Mouse (Mus musculus) hindbrain, embryonic 13.5 days (tissue): ENCODE measurements around the gene Sik1. TPM values are rescaled to one million over a fixed set of nuclear protein-coding genes. Genes with fewer than 3 reads are reported as not detected.

Experiments used
- ATAC-seq: fragments of 200-750 bp; cut with Nextera tagmentation; 2 replicates; pipeline ENCODE4 v1.8.0; 2017; ENCODE audit warnings: moderate TSS enrichment; ENCODE audit not compliant: low FRiP score
- H3K27ac ChIP-seq: fragments of 300-500 bp; sonication (generic); 2 replicates; pipeline ENCODE4 v1.5.1; 2015; ENCODE audit warnings: inconsistent platforms, mild to moderate bottlenecking, moderate library complexity
- H3K27me3 ChIP-seq: fragments of 300-500 bp; sonication (generic); 2 replicates; pipeline ENCODE4 v1.6.1; 2015; ENCODE audit warnings: mild to moderate bottlenecking, inconsistent platforms
- H3K36me3 ChIP-seq: fragments of 300-500 bp; sonication (generic); 2 replicates; pipeline ENCODE4 v1.6.1; 2015; ENCODE audit warnings: mild to moderate bottlenecking, inconsistent platforms
- H3K4me1 ChIP-seq: fragments of 300-500 bp; sonication (generic); replicated peaks from 2 replicates; pipeline ENCODE4 v1.6.1; 2015; ENCODE audit warnings: inconsistent platforms
- H3K4me2 ChIP-seq: fragments of 300-500 bp; sonication (generic); 2 replicates; pipeline ENCODE4 v1.6.1; 2015; ENCODE audit warnings: inconsistent platforms, mild to moderate bottlenecking, moderate library complexity
- H3K4me3 ChIP-seq: fragments of 300-500 bp; sonication (generic); 2 replicates; pipeline ENCODE4 v1.5.1; 2015; ENCODE audit warnings: mild to moderate bottlenecking, inconsistent platforms
- H3K9ac ChIP-seq: fragments of 300-500 bp; sonication (generic); 2 replicates; pipeline ENCODE4 v1.6.1; 2015; ENCODE audit warnings: mild to moderate bottlenecking, inconsistent platforms
- H3K9me3 ChIP-seq: fragments of 300-500 bp; sonication (generic); 2 replicates; pipeline ENCODE4 v1.6.1; 2016; ENCODE audit warnings: inconsistent platforms
- WGBS: fragments of 180-500 bp; shearing (Covaris S2); methylation state at CpG from one replicate; pipeline ENCODE4 v1.1.7; 2015; 5-methylcytosine and 5-hydroxymethylcytosine counted together
- polyA plus RNA-seq: library from polyadenylated mRNA; unstranded; fragments of >200 nt; fragmentation: Nextera tagmentation; extraction: Ambion mirVana; gene quantifications from 2 replicates; pipeline ENCODE4 v1.2.1, GENCODE M21; 2015

Sik1 gene
- polyA plus RNA-seq, 1 experiment from 2014 or later = 23.4 TPM

DNA sequence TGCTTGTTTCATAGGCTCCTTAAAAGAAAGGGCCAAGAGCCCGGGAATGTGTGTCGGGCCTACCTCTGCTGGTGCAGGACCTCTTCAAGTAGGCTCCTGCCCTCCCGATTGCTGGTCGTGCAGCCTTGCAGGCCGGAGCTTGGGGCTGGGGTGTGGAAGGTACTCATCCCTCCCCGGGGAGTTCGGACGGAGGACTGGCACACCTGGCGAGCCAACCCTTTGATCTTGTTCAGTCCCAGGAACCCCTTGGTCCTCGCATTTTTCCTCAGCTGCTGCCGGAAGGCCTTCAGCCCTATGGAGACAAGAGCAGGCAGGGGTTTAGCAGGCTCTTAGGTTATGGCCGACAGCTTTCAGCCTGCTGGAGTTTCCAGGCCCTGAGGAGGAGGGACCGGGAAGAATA lies 8.6 kb downstream of the Sik1 start:
- peaks cover 77% of the 10 kb centered on the region for H3K36me3 ChIP-seq
- H3K9ac ChIP-seq = no peak overlapping the region
- 92% methylated on average over 13 of the region's 13 CpGs for WGBS
- peaks cover 6% of the 10 kb centered on the region for H3K4me1 ChIP-seq
- no peak for ATAC-seq
- no peak overlapping the region for H3K4me3 ChIP-seq
- no peak overlapping the region for H3K27ac ChIP-seq
- no peaks in the 10 kb centered on the region for H3K27me3 ChIP-seq
- no peak overlapping the region for H3K4me2 ChIP-seq
- no peaks in the 10 kb centered on the region for H3K9me3 ChIP-seq

DNA sequence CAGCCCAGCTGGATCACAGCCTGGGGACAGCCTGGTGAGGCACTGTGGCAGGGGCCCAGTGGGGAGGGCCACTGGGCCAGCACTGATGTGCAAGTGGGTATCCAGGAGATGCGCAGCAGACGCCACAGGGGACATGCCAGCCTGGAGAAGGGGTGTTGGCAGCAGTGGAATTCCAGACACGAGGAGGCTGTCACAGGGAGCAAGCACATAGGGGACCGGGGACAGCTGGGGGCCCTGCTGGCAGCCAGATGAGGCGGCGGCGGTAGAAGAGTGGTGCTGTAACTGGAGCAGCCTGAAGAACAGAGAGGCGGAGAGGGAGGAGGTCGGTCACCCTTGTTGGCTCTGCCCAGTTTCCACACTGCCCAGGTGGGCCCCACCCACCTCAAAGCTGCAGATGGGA lies 9.3 kb downstream of the Sik1 start:
- H3K4me2 ChIP-seq = no peak overlapping the region
- ATAC-seq = no peak
- no peak overlapping the region for H3K4me3 ChIP-seq
- H3K27ac ChIP-seq = no peak overlapping the region
- no peaks in the 10 kb centered on the region for H3K27me3 ChIP-seq
- WGBS = 81% methylated on average over 9 of the region's 9 CpGs
- peaks cover 77% of the 10 kb centered on the region for H3K36me3 ChIP-seq
- no peaks in the 10 kb centered on the region for H3K9me3 ChIP-seq
- no peak overlapping the region for H3K9ac ChIP-seq
- no peaks in the 10 kb centered on the region; the same call in none of the 2 replicates for H3K4me1 ChIP-seq

GRCm38 (mm10) chr17:31843891-31844290 lies 11.7 kb downstream of the Sik1 start:
- H3K27me3 ChIP-seq = no peaks in the 10 kb centered on the region
- no peak for ATAC-seq
- no peak overlapping the region for H3K4me2 ChIP-seq
- no peak overlapping the region for H3K9ac ChIP-seq
- WGBS = 79% methylated on average over 1 of the region's 1 CpGs
- H3K4me1 ChIP-seq = peaks cover 8% of the 10 kb centered on the region
- no peaks in the 10 kb centered on the region for H3K9me3 ChIP-seq
- no peak overlapping the region for H3K27ac ChIP-seq
- peaks cover 54% of the 10 kb centered on the region for H3K36me3 ChIP-seq
- no peak overlapping the region for H3K4me3 ChIP-seq

GRCm38 (mm10) chr17:31842930-31843822 lies 12.4 kb downstream of the Sik1 start:
- WGBS = 91% methylated on average over 12 of the region's 12 CpGs
- H3K4me2 ChIP-seq = no peak overlapping the region
- no peak overlapping the region for H3K9ac ChIP-seq
- H3K27ac ChIP-seq = no peak overlapping the region
- ATAC-seq = no peak
- no peak overlapping the region for H3K4me3 ChIP-seq
- H3K36me3 ChIP-seq = peaks cover 47% of the 10 kb centered on the region
- peaks cover 11% of the 10 kb centered on the region for H3K4me1 ChIP-seq
- H3K9me3 ChIP-seq = no peaks in the 10 kb centered on the region
- no peaks in the 10 kb centered on the region for H3K27me3 ChIP-seq

- peaks cover 11% of the 10 kb centered on the region for H3K4me1 ChIP-seq
- peaks cover 36% of the 10 kb centered on the region for H3K36me3 ChIP-seq
- no peak overlapping the region for H3K4me3 ChIP-seq
- no peaks in the 10 kb centered on the region for H3K27me3 ChIP-seq
- H3K4me2 ChIP-seq = no peak overlapping the region
- H3K9ac ChIP-seq = no peak overlapping the region
- WGBS = 73% methylated on average over 18 of the region's 18 CpGs
- no peak for ATAC-seq
- H3K27ac ChIP-seq = no peak overlapping the region
- no peaks in the 10 kb centered on the region for H3K9me3 ChIP-seq
Measured at GRCm38 (mm10) chr17:31841842-31842611, 13.6 kb downstream of the Sik1 start.

DNA sequence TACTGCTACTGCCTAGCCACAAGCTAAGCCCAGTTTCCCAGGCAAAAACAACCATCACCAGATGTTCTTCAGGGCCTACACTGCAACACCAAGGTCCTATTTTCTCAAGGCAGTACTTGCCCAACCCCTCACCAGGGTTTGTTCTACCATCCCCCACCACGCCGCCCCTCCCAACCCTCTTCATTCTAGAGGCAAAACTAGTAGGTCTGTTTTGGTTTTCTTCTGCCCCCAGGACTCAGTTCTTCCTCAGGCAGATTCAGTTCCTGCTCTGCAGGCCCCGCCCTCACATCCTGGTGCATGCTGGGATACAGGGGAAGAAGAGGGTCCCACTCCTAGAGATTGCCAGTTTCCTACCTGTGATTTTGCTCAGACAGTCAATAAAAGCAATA lies 14.2 kb downstream of the Sik1 start:
- Histone ChIP-seq H3K9ac (no peak overlapping the region), H3K4me2 (no peak overlapping the region), H3K27me3 (no peaks in the 10 kb centered on the region), H3K27ac (no peak overlapping the region), H3K4me3 (no peak overlapping the region), H3K4me1 (peaks cover 17% of the 10 kb centered on the region), H3K9me3 (no peaks in the 10 kb centered on the region), H3K36me3 (peaks cover 30% of the 10 kb centered on the region)
- no peak for ATAC-seq
- WGBS = 88% methylated on average over 3 of the region's 3 CpGs

GRCm38 (mm10) chr17:31840423-31841003 lies 15.1 kb downstream of the Sik1 start:
- WGBS = 69% methylated on average over 6 of the region's 6 CpGs
- peaks cover 17% of the 10 kb centered on the region for H3K4me1 ChIP-seq
- no peaks in the 10 kb centered on the region for H3K27me3 ChIP-seq
- no peak for ATAC-seq
- peaks cover 21% of the 10 kb centered on the region for H3K36me3 ChIP-seq
- H3K4me3 ChIP-seq = no peak overlapping the region
- H3K9ac ChIP-seq = no peak overlapping the region
- no peak overlapping the region for H3K4me2 ChIP-seq
- no peaks in the 10 kb centered on the region for H3K9me3 ChIP-seq
- H3K27ac ChIP-seq = no peak overlapping the region

DNA sequence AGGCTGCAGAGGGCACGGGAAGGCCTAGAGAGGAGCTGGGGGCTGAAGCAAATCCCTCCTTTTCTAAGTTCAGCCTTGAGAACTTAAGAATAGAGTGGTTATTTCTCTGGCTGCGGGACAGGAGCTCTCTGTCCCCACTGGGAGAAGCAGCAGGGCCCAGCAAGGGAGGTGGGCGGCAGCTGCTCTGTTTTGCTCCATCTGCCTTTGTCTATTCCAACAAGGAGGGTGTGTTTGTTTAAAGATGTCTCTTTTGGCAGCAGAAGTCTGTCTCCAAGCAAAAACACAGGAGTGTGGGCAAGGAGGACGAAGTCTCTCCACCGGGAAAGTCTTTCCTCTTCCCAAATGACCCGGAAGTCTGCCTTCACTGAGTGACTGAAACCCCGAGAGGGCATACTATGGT lies 18.8 kb downstream of the Sik1 start:
- Histone ChIP-seq H3K9ac (no peak overlapping the region), H3K27ac (no peak overlapping the region), H3K4me1 (peaks cover 21% of the 10 kb centered on the region), H3K4me3 (no peak overlapping the region), H3K36me3 (no peaks in the 10 kb centered on the region), H3K4me2 (no peak overlapping the region), H3K27me3 (no peaks in the 10 kb centered on the region), H3K9me3 (no peaks in the 10 kb centered on the region)
- 60% methylated on average over 7 of the region's 7 CpGs for WGBS
- ATAC-seq = no peak

GRCm38 (mm10) chr17:31836264-31836607 lies 19.4 kb downstream of the Sik1 start:
- Histone ChIP-seq H3K4me2 (no peak overlapping the region), H3K9ac (no peak overlapping the region), H3K4me1 (peaks cover 21% of the 10 kb centered on the region), H3K36me3 (no peaks in the 10 kb centered on the region), H3K9me3 (no peaks in the 10 kb centered on the region), H3K27me3 (no peaks in the 10 kb centered on the region), H3K27ac (no peak overlapping the region), H3K4me3 (no peak overlapping the region)
- 51% methylated on average over 2 of the region's 2 CpGs for WGBS
- no peak for ATAC-seq

DNA sequence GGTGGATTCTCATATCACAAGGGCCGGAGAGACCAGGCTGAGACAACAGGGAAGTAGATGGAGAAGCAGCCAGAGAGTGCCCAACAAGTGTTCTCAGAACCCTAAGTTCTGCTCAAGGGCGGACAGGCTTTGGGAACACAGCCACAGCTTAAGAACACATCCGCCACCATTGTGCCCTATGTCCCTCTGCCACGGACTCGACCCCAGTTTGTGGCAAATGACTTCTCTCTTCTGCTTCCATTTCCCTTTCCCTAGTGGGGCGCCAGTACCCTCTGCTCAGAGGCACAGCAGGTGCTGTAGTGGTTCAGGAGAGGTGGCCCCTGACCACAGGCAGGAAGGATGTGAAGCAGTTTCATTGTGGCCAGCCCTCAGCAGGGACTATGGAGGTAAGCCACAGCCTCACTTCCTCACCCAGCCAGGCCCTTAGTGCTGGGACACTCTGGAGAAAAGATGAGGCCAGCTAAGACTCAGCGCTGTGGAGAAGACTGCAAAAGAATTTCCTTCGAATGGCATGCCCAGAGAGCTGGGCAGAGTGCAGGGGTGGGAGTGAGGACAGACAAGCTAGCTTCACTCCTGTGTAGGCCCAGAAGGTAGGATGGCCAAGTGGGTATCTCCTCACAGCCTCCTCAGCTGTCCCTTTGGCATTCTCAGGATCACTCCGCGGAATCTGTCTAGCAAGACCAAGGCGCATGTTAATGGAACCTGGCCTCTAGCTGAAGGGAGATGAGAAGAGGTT lies 19.9 kb downstream of the Sik1 start:
- no peak overlapping the region for H3K4me2 ChIP-seq
- peaks cover 21% of the 10 kb centered on the region for H3K4me1 ChIP-seq
- H3K27me3 ChIP-seq = no peaks in the 10 kb centered on the region
- H3K27ac ChIP-seq = no peak overlapping the region
- H3K9ac ChIP-seq = no peak overlapping the region
- H3K9me3 ChIP-seq = no peaks in the 10 kb centered on the region
- 91% methylated on average over 11 of the region's 11 CpGs for WGBS
- no peaks in the 10 kb centered on the region for H3K36me3 ChIP-seq
- no peak for ATAC-seq
- no peak overlapping the region for H3K4me3 ChIP-seq

GRCm38 (mm10) chr17:31834320-31835065 lies 21.1 kb downstream of the Sik1 start:
- Histone ChIP-seq H3K27me3 (no peaks in the 10 kb centered on the region), H3K9me3 (no peaks in the 10 kb centered on the region), H3K4me3 (no peak overlapping the region), H3K4me1 (peaks cover 17% of the 10 kb centered on the region), H3K27ac (no peak overlapping the region), H3K4me2 (no peak overlapping the region), H3K36me3 (no peaks in the 10 kb centered on the region), H3K9ac (no peak overlapping the region)
- WGBS = 86% methylated on average over 6 of the region's 6 CpGs
- ATAC-seq = no peak
